Mouse (Mus musculus): ENCODE measurements around the gene Hist1h2bg. TPM values are rescaled to one million over a fixed set of nuclear protein-coding genes. Genes with fewer than 3 reads are reported as not detected.
"Not testable (repeated sequence)": the region's sequence is repeated elsewhere in the genome, so short reads cannot be mapped to it uniquely, and the experiment has no call there.

Hist1h2bg gene
- total RNA-seq, 2 experiments from 2014 or later: 203 to 225 TPM

DNA sequence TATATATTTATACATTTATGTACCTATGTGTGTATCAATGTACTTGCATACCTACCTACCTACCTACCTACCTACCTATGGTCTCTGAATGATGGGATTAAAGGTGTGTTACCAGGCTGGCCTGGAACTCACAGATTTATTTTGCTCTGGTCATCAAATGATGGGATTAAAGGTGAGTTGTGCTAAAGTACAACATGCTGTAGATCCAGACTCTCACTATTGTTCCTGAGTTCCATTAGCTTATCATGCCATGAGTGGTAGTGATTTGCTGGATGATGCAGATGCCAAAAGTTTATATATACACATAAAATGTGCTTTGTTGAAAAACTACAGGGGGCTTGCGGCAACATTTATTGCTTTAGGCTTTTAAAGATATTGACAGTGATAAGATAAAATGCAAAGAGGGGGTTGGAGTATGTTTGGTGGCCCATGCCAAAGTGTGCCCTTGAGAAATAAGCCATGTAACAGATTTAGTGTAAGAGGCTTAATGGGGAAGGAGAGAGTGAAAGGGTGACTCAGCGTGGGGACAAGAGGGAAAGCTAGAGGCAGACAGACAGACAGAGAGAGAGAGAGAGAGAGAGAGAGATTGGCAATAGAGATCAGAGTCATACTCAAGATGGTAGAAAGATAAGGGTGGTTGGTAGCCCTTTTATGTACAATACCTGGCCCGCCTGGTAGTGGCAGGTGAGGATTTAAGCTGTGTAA lies 34.0 kb upstream of the Hist1h2bg start:
- intact Hi-C loops (cut with DNase I): no loop called here
- no peak for DNase-seq

DNA sequence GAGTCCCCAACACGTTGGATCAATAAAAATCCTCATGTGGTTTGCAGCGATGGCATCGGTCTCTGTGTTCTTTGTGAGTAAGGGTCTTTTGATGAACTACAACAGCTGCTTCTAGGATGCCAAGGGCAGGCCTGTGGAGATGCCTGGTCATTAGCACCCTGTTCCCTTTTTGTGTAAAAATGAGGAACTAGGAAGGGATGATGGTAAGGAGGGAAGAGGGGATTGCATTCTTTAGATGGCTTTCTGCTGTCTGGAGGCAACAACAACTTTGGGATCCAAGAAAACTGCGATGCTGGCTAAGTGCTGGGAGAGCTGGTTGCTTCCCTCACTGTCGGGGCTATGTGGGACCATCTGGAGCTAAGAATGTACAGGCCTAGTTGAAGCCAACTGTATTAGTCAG lies 32.9 kb upstream of the Hist1h2bg start:
- no peak for DNase-seq
- intact Hi-C loops (cut with DNase I): no loop called here

DNA sequence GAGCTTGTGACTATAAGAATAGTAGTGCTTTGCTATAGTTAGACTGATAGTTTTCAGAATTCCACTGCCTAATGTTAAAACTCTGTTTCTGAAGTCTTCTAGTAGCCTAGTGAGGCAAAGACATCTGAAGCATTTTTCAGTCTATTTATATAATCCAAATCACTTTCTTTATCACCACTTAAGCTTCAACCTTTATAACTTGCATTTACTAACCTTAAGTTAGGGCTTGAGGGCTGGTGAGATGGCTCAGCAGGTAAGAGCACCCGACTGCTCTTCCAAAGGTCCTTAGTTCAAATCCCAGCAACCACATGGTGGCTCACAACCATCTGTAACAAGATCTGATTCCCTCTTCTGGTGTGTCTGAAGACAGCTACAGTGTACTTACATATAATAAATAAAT lies 31.4 kb upstream of the Hist1h2bg start:
- DNase-seq; intact Hi-C loops (cut with DNase I): not testable (repeated sequence)

DNA sequence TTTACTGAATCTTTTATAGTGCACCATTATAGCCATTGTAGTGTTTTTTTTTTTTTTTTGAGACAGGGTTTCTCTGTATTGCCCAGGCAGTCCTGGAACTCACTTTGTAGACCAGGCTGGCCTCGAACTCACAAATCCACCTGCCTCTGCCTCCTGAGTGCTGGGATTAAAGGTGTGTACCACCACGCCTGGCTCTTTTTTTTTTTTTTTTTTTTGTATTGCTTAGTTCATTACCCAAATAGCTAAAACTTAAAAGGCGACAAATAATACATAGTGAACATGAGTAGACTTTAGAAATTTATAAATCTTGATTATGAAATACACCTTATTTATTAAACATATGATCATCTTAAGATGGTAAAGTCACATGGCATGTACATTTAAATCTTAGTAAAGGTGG lies 29.7 kb upstream of the Hist1h2bg start:
- intact Hi-C loops (cut with DNase I): no loop called here
- no peak for DNase-seq

DNA sequence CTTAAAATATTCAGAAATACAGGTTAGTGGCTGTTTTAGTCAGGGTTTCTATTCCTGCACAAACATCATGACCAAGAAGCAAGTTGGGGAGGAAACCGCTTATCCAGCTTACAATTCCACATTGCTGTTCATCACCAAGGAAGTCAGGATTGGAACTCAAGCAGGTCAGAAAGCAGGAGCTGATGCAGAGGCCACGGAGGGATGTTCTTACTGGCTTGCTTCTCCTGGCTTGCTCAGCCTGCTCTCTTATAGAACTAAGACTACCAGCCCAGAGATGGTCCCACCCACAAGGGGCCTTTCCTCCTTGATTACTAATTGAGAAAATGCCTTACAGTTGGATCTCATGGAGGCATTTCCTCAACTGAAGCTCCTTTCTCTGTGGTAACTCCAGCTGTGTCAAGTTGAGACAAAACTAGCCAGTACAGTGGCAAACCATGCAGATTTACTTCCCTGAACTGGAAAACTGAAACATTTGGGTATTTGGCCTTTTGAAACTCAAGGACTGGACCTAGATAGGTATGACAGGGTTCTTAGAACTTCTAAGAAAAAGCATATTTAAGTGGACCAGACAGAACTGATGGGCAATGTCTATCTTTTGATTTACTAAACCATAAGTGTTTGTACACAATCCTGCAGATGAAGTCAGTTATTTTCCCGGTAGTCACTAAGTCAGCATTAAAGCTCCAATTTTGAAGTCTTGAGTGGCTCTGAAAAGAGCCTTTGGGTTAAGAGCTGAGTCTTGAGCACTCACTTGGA lies 28.8 kb upstream of the Hist1h2bg start:
- DNase-seq; intact Hi-C loops (cut with DNase I): not testable (repeated sequence)

DNA sequence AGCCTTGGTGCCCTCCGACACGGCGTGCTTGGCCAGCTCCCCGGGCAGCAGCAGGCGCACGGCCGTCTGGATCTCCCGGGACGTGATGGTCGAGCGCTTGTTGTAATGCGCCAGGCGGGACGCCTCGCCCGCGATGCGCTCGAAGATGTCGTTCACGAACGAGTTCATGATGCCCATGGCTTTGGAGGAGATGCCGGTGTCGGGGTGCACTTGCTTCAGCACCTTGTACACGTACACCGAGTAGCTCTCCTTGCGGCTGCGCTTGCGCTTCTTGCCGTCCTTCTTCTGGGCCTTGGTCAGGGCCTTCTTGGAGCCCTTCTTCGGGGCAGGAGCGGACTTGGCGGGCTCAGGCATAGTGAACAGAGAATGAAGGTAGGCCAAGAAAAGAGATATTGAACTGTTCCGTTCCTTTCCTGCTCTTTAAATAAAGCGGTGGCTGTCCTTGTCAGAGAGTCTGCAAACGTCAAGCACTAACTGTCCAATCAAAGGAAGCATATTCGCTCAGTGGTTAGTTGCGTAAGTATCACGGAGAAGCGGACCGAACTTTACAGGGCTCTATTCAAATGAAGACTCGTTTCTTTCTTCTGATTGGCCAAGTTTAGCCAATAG lies 28.1 kb upstream of the Hist1h2bg start, which contains the start of gene Hist1h2bh:
TSS of gene Hist1h2bh (minus strand) at position 394 of the 609 bp plus-strand sequence.
- intact Hi-C loops (cut with DNase I): not testable (repeated sequence)

DNA sequence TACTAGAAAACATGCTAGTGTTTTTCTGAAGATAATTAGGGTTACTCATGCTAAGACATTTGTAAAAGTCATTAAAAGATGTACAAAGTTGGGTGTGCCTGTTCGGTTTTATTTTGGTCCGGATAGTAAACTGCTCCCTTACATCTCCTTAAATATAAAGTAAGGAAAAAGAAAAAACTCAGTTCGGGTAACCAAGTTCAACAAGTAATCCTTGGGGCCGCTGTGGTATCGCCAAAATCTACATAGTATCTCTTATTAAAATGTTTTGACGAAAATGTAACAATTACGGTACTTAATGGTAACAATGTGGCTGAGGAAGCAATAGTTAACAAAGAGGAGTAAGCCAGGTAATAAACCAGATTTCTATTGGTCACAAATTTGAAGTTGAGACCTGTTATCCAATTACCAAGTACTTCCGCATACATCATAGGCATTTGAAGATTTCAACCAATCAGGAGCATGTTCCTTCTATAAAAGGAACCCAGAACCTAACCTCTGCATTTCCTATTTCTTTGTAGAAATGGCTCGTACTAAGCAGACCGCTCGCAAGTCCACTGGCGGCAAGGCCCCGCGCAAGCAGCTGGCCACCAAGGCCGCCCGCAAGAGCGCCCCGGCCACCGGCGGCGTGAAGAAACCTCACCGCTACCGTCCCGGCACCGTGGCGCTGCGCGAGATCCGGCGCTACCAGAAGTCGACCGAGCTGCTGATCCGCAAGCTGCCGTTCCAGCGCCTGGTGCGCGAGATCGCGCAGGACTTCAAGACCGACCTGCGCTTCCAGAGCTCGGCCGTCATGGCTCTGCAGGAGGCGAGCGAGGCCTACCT lies 27.0 kb upstream of the Hist1h2bg start, which contains the start of gene Hist1h3f:
TSS of gene Hist1h3f (plus strand) at position 88 of the 822 bp plus-strand sequence.
- intact Hi-C loops (cut with DNase I): no loop called here
- peak; percentile 60 for DNase-seq

More for the DNA sequence above, 28.1 kb upstream of the Hist1h2bg start, which contains the start of gene Hist1h2bh:
- peak; percentile 43 for DNase-seq

DNA sequence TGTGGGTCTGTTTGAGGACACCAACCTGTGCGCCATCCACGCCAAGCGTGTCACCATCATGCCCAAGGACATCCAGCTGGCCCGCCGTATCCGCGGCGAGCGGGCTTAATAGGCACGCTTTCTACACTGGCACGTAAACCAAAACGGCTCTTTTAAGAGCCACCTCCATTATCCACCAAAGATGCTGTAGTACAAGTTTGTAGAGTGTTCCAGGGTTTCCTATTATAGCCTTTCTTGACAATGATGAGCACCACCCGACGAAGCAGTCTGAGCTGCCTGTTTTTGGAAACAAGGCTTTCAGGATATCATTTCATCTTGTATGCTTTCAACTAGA lies 26.4 kb upstream of the Hist1h2bg start:
- intact Hi-C loops (cut with DNase I); DNase-seq: not testable (repeated sequence)

DNA sequence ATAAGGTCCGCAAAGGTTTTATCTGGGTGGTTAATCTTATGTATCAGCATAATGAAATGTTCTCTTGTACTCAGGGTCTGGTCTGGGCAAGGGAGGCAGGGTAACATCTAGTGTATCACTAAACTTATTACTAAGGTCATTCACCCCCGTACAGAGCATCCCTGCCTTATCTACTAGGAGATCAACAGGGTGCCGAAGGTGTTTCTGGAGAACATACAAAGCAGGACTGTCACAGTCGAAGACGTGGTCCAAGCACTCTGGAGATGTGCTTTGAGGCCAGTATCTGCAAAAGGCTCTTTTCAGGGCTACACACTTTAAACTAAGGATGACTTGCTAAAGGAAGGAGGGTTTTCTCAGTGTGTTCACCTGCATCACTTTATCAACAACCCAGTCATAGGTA lies 24.5 kb upstream of the Hist1h2bg start:
- intact Hi-C loops (cut with DNase I): no loop called here

DNA sequence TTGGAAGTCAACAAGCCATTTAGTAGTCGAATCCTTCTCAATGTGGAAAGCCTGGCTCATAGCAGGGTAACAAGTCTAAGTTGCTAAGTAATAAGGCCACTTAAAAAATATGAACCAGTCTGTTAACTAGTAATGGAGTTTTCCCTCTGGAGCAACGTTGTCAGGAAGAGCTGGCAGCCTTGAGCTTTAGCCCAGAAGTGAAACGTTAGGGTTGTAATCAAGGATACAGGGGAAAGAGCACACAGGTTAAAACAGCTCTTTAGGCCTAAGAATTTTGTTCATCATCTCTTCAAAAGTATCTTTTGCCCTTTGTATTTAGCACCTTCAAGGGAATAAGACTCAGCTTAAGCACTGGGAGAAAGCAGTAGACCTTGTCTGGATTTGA lies 20.4 kb upstream of the Hist1h2bg start:
- no peak for DNase-seq
- intact Hi-C loops (cut with DNase I): no loop called here

More for the DNA sequence above, 24.5 kb upstream of the Hist1h2bg start:
- no peak for DNase-seq

DNA sequence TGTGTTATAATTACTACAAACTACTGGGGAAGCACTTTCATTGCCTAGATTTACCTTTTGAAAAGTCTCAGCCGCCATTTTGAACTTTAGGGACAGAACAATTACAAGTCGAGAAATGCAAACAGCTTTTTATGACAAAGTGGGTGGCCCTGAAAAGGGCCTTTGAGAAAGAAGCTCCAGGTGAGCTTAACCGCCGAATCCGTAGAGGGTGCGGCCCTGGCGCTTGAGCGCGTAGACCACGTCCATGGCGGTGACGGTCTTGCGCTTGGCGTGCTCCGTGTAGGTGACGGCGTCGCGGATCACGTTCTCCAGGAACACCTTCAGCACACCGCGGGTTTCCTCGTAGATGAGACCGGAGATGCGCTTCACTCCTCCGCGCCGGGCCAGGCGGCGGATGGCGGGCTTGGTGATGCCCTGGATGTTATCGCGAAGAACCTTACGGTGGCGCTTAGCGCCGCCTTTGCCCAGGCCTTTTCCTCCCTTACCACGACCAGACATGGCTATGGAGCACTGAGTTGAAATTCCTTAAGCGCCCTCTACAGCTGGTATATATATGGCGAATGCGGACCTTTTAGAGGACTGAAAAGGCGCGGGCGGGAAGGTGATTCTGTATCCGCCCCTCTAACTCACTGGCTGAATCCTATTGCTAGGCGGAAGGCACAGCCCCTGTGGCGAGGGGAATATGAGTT lies 19.9 kb upstream of the Hist1h2bg start, which contains the start of gene Hist1h4f:
TSS of gene Hist1h4f (minus strand) at position 503 of the 689 bp plus-strand sequence.
- DNase-seq: peak; percentile 90

DNA sequence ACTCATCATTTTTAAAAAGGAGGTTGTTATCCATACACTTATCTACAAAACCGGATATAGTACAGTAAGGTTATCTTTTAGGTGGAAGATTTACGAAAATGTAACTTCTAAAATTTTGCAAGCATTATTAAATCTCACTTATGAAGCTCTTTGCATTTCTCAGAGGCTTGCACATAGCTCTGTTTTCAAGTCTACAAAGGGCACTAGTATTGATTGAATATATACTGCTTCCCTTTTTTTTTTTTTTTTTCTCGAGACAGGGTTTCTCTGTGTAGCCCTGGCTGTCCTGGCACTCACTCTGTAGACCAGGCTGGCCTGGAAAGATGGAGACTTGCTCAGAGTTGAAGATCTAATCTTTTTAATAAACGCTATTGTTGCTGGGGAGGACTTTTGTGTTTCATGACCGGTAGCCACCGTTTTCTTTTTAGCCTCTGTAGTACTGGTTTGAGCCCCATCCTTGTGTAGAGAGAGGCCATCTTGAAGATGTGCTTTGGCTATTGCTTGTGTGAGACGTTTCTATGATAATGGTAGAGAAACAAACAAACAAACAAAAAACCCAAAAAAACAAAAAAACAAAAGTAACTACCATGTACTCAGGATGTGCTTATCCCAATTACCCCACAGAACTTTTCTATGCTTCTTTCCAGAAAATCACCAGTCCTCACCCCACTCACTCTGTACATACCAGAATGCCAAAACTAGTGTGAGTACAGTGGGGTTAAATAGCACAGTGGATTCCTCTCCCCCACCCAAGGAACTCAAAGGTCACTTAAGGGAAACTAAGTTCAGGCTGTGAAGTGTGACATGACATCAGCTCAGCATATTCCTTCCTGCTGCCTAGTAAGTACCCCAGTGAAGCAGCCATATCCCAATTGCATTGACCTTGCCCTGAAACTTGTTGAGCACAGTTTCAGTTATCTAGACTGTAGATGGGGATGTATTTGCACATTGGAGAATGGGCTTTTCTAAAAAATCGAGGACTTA lies 19.0 kb upstream of the Hist1h2bg start:
- no peak for DNase-seq
- intact Hi-C loops (cut with DNase I): no loop called here

More for the DNA sequence above, 19.9 kb upstream of the Hist1h2bg start, which contains the start of gene Hist1h4f:
- intact Hi-C loops (cut with DNase I): not testable (repeated sequence)

DNA sequence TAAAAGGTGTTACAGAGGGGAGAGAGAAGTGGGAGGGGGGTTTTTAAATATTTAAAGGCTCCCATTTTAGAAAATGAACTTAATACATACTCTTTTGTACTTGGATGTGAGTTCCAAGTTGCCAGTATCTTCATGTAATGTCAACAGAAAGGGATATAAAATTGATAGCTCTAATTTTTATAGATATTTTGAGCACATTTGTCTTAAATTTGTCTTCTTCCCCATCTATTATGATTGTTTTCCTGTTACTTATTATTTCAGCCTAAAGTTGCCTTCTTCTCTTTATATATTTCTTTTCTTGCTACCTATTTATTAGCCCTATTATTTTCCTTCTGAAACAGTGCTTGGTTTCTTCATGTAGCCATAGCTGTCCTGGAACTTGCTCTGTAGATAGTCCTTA lies 18.2 kb upstream of the Hist1h2bg start, which contains the start of gene Hist1h1d:
TSS of gene Hist1h1d (plus strand) at position 301 of the 400 bp plus-strand sequence.
- intact Hi-C loops (cut with DNase I): no loop called here
- no peak for DNase-seq

DNA sequence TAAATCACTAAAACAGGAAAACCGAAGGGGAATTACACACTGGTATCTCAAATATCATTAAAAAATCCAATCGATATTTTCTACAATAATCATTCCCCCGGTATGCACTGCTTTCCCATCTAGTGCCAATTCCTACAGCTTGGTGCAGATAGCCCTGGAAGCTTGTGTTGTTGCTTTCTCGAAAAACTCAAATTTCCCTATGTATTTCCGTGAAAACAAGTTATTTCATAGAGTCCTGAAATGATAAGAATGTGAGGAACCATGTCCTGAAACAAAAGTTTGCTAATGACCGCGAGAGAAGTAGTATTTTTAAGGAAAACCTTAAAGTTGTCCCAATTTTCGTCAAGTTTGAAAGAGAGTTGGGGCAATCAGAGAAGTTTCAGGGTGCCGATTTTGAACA lies 16.8 kb upstream of the Hist1h2bg start:
- intact Hi-C loops (cut with DNase I): no loop called here
- no peak for DNase-seq

DNA sequence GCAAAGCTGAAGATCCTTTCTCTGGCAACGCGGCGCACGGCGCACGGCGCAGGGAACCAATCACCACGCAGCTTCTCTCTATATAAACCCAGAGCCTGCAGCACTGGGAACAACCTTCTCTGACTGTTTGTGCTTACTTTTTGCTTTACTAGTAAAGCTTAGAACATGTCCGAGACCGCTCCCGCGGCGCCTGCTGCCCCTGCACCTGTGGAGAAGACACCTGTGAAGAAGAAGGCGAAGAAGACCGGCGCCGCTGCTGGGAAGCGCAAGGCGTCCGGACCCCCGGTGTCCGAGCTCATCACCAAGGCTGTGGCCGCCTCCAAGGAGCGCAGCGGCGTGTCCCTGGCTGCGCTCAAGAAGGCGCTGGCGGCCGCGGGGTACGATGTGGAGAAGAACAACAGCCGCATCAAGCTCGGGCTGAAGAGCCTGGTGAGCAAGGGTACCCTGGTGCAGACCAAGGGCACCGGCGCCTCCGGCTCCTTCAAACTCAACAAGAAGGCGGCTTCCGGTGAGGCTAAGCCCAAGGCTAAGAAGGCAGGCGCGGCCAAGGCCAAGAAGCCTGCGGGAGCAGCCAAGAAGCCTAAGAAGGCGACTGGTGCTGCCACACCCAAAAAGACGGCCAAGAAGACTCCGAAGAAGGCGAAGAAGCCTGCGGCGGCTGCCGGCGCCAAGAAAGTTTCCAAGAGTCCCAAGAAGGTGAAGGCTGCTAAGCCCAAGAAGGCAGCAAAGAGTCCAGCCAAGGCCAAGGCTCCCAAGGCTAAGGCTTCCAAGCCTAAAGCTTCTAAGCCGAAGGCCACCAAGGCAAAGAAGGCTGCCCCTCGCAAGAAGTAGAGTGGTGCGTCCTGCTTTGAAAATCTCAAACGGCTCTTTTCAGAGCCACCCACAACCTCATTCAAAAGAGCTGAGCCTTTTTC lies 16.0 kb upstream of the Hist1h2bg start:
- intact Hi-C loops (cut with DNase I): no loop called here
- DNase-seq: peak; percentile 77

DNA sequence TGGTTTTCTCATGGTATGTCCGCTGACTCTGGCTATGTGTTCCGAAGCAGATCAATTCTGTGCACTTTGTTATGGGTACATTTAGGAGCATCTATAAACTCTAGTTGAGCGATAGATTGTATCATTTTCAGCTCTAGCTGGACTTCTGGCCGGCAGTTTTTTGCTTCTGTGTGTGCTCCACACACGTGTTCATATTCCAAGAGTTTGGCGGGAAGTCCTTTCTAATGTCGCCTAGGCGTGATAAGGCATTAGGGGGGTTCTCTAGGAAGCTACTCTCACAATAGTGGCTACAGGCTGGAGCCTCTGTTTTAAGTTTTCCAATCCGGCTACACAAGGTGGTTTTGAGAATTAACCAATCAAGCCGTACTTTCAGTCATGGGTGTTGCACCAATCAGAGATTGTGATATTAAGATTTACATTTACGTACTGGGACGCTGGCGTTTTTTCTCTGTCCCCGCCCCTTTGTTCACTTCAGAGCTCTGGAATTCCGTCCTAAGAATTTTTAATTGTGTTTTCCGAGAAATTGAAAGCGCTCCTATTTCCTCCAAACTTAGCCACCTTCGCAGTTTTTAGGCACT lies 15.3 kb upstream of the Hist1h2bg start:
- intact Hi-C loops (cut with DNase I): no loop called here
- peak; percentile 66 for DNase-seq

DNA sequence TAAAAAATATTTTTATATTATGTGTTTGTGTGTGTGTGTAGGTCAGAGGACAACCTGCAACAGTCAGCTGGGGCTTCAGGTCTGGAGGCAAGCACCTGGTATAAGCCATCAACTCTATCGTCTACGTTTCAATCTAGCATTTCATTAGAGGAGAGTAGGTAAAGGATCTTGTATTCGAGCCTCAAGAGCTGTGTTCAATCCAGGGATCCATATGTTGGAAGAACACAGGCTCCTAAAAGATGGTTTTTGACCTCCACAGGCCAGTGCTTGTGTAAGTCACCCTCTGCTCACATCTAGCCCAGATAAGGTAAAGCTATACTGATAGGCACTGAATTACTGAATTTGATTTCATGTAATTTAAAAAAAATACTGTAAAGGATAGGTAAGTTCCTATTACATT lies 14.3 kb upstream of the Hist1h2bg start:
- no peak for DNase-seq
- intact Hi-C loops (cut with DNase I): no loop called here

Measured in left cerebral cortex, postnatal 4 days (tissue).